Mouse (Mus musculus) adrenal gland, adult 8-10 months (tissue): Measurements from ENCODE around the gene Fam3c. TPM values are rescaled to one million over a fixed set of nuclear protein-coding genes. Genes with fewer than 3 reads are reported as not detected.

Experiments used
- DNase-seq: peaks from one replicate; pipeline ENCODE4 v3.0.0; 2022
- total RNA-seq, 4 experiments: library from RNA; stranded (reverse); gene quantifications; 2 replicates each; pipeline ENCODE4 v1.2.4; 2022

Fam3c gene
- total RNA-seq, 4 experiments from 2014 or later: 54.7 to 65.8 (median 58.2) TPM

- DNase-seq: no peak
These were observed 2.0 kb downstream of the Fam3c start for GRCm38 (mm10) chr6:22354031-22354430.

GRCm38 (mm10) chr6:22351551-22351950, 4.5 kb downstream of the Fam3c start:
- DNase-seq: no peak

- DNase-seq: no peak
These were observed 5.8 kb downstream of the Fam3c start for GRCm38 (mm10) chr6:22350239-22350571.

- no peak for DNase-seq
These were observed 6.4 kb downstream of the Fam3c start for GRCm38 (mm10) chr6:22349531-22350238.

GRCm38 (mm10) chr6:22348975-22349374, 7.1 kb downstream of the Fam3c start:
- DNase-seq: no peak

- DNase-seq: no peak
These were observed 7.9 kb downstream of the Fam3c start for GRCm38 (mm10) chr6:22348130-22348529.

GRCm38 (mm10) chr6:22347132-22347902, 8.7 kb downstream of the Fam3c start:
- no peak for DNase-seq

GRCm38 (mm10) chr6:22344443-22344842, 11.6 kb downstream of the Fam3c start:
- no peak for DNase-seq

- DNase-seq: no peak
These were observed 12.3 kb downstream of the Fam3c start for GRCm38 (mm10) chr6:22343706-22344105.

GRCm38 (mm10) chr6:22343292-22343691, 12.8 kb downstream of the Fam3c start:
- no peak for DNase-seq

- no peak for DNase-seq
These were observed 15.3 kb downstream of the Fam3c start for GRCm38 (mm10) chr6:22340779-22341178.

- DNase-seq: no peak
These were observed 16.1 kb downstream of the Fam3c start for GRCm38 (mm10) chr6:22339763-22340542.

GRCm38 (mm10) chr6:22332548-22332947, 23.5 kb downstream of the Fam3c start:
- DNase-seq: no peak

GRCm38 (mm10) chr6:22330169-22330960, 25.7 kb downstream of the Fam3c start:
- DNase-seq: no peak

GRCm38 (mm10) chr6:22327931-22328330, 28.1 kb downstream of the Fam3c start:
- no peak for DNase-seq

GRCm38 (mm10) chr6:22327091-22327490, 29.0 kb downstream of the Fam3c start:
- no peak for DNase-seq

- no peak for DNase-seq
These were observed 29.8 kb downstream of the Fam3c start for GRCm38 (mm10) chr6:22326289-22326688.

- DNase-seq: peak; percentile 56
These were observed 30.5 kb downstream of the Fam3c start for GRCm38 (mm10) chr6:22325364-22326072.

GRCm38 (mm10) chr6:22298059-22298458, 58.0 kb downstream of the Fam3c start:
- no peak for DNase-seq

GRCm38 (mm10) chr6:22297028-22297427, 59.0 kb downstream of the Fam3c start:
- no peak for DNase-seq

GRCm38 (mm10) chr6:22293922-22294321, 62.1 kb downstream of the Fam3c start:
- DNase-seq: no peak

- no peak for DNase-seq
These were observed 64.0 kb downstream of the Fam3c start for GRCm38 (mm10) chr6:22292056-22292455.
